Mouse (Mus musculus): ENCODE data around the gene Fam169b. TPM values are rescaled to one million over a fixed set of nuclear protein-coding genes. Genes with fewer than 3 reads are reported as not detected.

Fam169b gene
- polyA plus RNA-seq (2015; fragmentation: Nextera tagmentation; extraction: Ambion mirVana) = 0.48 and 0.53 TPM in 2 replicates

DNA sequence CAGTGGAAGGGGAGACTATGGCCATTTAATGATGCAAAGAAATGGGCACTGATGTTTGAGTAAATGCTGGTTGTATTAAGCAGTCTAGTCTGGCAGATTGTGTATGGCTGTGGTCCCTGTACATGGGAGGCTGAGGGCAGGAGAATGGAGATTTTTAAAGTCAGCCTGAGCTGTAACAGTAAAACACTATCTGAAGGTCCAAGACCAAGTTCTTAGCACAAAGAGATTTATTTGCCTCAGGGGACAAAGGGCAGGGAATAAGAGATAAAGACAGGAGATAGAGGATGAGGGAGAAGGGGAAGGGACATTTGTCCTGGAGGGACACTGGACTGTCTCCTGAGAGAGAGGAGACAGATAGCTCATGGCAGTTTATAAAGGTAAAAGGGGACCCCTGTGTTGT, at the start of gene Fam169b:
Fam169b (plus strand) TSS at position 325 of the 400 bp plus-strand sequence.
- Histone ChIP-seq H3K4me3 (replicated peaks) (no peak within 1 kb of the TSS), H3K4me2 (no peak within 1 kb of the TSS), H3K27ac (replicated peaks) (no peak within 1 kb of the TSS), H3K27me3 (peaks cover 9% of the 10 kb centered on the region; the same call in 1 of the 2 replicates), H3K9ac (no peak within 1 kb of the TSS), H3K9me3 (replicated peaks) (no peaks in the 10 kb centered on the region), H3K4me1 (replicated peaks) (peaks cover 12% of the 10 kb centered on the region), H3K36me3 (replicated peaks) (no peaks in the 10 kb centered on the region)
- ATAC-seq (ENCODE audit: insufficient read depth) = no peak

- Histone ChIP-seq H3K9ac (no peak overlapping the region), H3K36me3 (replicated peaks) (peaks cover 18% of the 10 kb centered on the region), H3K4me2 (no peak overlapping the region), H3K4me1 (replicated peaks) (no peaks in the 10 kb centered on the region), H3K4me3 (replicated peaks) (no peak overlapping the region), H3K27ac (replicated peaks) (no peak overlapping the region), H3K9me3 (replicated peaks) (no peaks in the 10 kb centered on the region), H3K27me3 (no peaks in the 10 kb centered on the region)
- 79% methylated on average over 5 of the region's 5 CpGs for WGBS (ENCODE audit: insufficient replicate concordance)
- no peak for ATAC-seq (ENCODE audit: insufficient read depth)
These were observed 49.6 kb upstream of the Fam169b start for GRCm38 (mm10) chr7:68224006-68224405.

DNA sequence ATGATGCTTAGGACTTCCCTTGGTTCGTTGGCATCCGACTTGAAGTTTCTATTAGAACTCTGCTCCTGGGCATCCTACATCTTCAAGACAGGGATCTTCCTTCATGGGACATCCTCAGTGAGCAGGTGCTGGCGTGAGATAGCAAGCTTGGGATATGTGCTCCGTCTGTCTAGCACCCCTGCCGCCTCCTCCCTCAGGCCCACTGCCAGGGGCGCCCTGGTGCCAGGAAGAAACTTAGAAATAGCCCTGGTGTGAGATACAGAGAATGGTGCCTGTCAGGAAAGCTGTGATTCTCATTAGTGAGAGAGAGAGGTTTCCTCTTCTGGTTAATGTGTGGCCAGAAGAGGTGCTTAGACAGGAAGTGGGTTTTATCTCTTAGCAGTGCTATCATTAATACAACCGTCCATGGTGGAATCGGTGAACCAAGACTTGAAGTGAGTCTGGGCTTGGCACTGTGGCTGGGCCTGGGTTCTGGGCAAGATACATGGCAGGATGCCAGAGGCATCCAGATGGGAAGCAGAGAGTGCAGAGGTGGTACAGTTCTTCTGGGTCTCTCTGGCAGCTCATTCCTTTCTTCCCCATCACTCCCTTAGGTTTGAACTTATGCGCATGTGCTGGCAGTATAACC, 48.1 kb upstream of the Fam169b start:
- peaks cover 13% of the 10 kb centered on the region for H3K36me3 ChIP-seq (replicated peaks)
- H3K4me1 ChIP-seq (replicated peaks) = no peaks in the 10 kb centered on the region
- 62% methylated on average over 9 of the region's 9 CpGs for WGBS (ENCODE audit: insufficient replicate concordance)
- H3K4me2 ChIP-seq = no peak overlapping the region
- ATAC-seq (ENCODE audit: insufficient read depth) = no peak
- H3K4me3 ChIP-seq (replicated peaks) = no peak overlapping the region
- no peaks in the 10 kb centered on the region for H3K27me3 ChIP-seq
- no peak overlapping the region for H3K9ac ChIP-seq
- H3K27ac ChIP-seq (replicated peaks) = no peak overlapping the region
- no peaks in the 10 kb centered on the region for H3K9me3 ChIP-seq (replicated peaks)

DNA sequence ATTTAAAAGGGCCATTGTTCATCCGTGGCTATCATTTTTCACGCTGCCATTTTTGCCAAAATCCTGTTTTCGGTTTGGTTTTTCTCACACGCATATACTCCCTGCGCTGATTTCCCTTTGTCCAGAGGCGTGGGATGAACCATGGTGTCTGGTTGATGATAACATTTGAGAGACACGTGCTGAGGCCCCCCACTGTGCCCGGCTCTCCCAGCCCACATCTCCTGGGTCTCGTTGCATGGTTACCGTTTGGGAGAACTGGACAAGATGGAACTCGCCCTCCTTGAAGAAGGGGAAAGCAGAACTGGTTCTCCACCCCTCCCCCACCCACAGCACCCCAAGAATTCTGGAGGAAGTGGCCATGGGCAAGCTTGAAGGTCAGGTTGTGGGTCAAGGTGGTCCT, 46.6 kb upstream of the Fam169b start:
- no peak overlapping the region for H3K27ac ChIP-seq (replicated peaks)
- no peak overlapping the region for H3K9ac ChIP-seq
- H3K36me3 ChIP-seq (replicated peaks) = peaks cover 13% of the 10 kb centered on the region
- H3K9me3 ChIP-seq (replicated peaks) = no peaks in the 10 kb centered on the region
- H3K4me1 ChIP-seq (replicated peaks) = no peaks in the 10 kb centered on the region
- no peak overlapping the region for H3K4me3 ChIP-seq (replicated peaks)
- no peaks in the 10 kb centered on the region for H3K27me3 ChIP-seq
- WGBS (ENCODE audit: insufficient replicate concordance) = 70% methylated on average over 11 of the region's 11 CpGs
- H3K4me2 ChIP-seq = no peak overlapping the region
- ATAC-seq (ENCODE audit: insufficient read depth) = no peak

GRCm38 (mm10) chr7:68227621-68228020, 46.0 kb upstream of the Fam169b start:
- Histone ChIP-seq H3K27me3 (no peaks in the 10 kb centered on the region), H3K27ac (replicated peaks) (no peak overlapping the region), H3K36me3 (replicated peaks) (peaks cover 13% of the 10 kb centered on the region), H3K4me2 (no peak overlapping the region), H3K4me1 (replicated peaks) (no peaks in the 10 kb centered on the region), H3K9me3 (replicated peaks) (no peaks in the 10 kb centered on the region), H3K4me3 (replicated peaks) (no peak overlapping the region), H3K9ac (no peak overlapping the region)
- WGBS (ENCODE audit: insufficient replicate concordance) = 46% methylated on average over 4 of the region's 4 CpGs
- ATAC-seq (ENCODE audit: insufficient read depth) = no peak

- WGBS (ENCODE audit: insufficient replicate concordance) = 75% methylated on average over 6 of the region's 6 CpGs
- no peak for ATAC-seq (ENCODE audit: insufficient read depth)
- no peak overlapping the region for H3K4me3 ChIP-seq (replicated peaks)
- H3K9me3 ChIP-seq (replicated peaks) = no peaks in the 10 kb centered on the region
- H3K9ac ChIP-seq = no peak overlapping the region
- H3K4me1 ChIP-seq (replicated peaks) = no peaks in the 10 kb centered on the region
- H3K27me3 ChIP-seq = no peaks in the 10 kb centered on the region
- no peak overlapping the region for H3K4me2 ChIP-seq
- no peak overlapping the region for H3K27ac ChIP-seq (replicated peaks)
- H3K36me3 ChIP-seq (replicated peaks) = peaks cover 13% of the 10 kb centered on the region
These were observed 45.1 kb upstream of the Fam169b start for GRCm38 (mm10) chr7:68228491-68228890.

DNA sequence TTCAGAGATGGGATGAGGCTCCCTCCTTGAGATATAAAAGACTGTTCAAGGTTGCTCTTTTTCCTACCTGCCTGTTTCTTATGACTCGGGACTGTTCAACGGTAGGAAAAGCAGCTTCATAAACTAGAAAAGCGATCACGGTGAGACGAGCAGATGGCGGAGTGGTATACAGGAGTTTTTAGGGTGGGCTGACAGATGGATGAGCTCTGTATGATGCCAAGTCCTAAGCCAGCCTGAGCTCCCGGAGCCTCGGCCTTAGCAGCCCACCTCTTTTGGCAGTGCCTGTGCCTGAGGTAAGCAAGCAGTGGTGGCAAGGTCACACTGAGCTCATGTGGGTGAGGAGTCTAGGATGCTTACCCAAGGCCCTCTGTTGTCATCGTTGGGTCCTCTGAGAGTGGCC, 42.8 kb upstream of the Fam169b start:
- WGBS (ENCODE audit: insufficient replicate concordance) = 80% methylated on average over 9 of the region's 9 CpGs
- Histone ChIP-seq H3K4me3 (replicated peaks) (no peak overlapping the region), H3K36me3 (replicated peaks) (peaks cover 12% of the 10 kb centered on the region), H3K27me3 (no peaks in the 10 kb centered on the region), H3K4me1 (replicated peaks) (no peaks in the 10 kb centered on the region), H3K9ac (no peak overlapping the region), H3K4me2 (no peak overlapping the region), H3K9me3 (replicated peaks) (no peaks in the 10 kb centered on the region), H3K27ac (replicated peaks) (no peak overlapping the region)
- no peak for ATAC-seq (ENCODE audit: insufficient read depth)

DNA sequence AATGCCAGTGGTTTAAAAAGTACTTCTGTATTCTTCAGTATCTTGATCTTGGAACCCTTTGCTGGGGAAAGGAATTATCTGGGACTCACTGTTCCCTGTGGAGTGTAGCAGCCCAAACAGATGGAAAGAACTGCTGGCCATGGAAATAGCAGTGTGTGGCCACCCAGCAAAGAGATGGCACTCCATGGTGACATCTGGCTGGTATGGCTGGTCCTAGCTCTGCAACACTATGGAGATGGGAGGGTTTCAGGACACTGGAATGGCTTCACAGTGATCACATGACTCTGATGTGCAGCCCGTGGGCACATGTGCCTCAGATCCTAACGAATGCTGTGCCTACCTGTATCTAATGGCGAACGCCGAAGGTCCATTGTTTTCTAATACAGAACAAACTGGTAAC, 41.1 kb upstream of the Fam169b start:
- Histone ChIP-seq H3K27ac (replicated peaks) (no peak overlapping the region), H3K9me3 (replicated peaks) (no peaks in the 10 kb centered on the region), H3K4me3 (replicated peaks) (no peak overlapping the region), H3K9ac (no peak overlapping the region), H3K4me1 (replicated peaks) (no peaks in the 10 kb centered on the region), H3K36me3 (replicated peaks) (no peaks in the 10 kb centered on the region; the same call in 1 of the 2 replicates), H3K4me2 (no peak overlapping the region), H3K27me3 (no peaks in the 10 kb centered on the region)
- ATAC-seq (ENCODE audit: insufficient read depth) = no peak
- WGBS (ENCODE audit: insufficient replicate concordance) = 80% methylated on average over 5 of the region's 5 CpGs

GRCm38 (mm10) chr7:68233619-68234223, 39.9 kb upstream of the Fam169b start:
- Histone ChIP-seq H3K36me3 (replicated peaks) (no peaks in the 10 kb centered on the region; the same call in 1 of the 2 replicates), H3K27me3 (no peaks in the 10 kb centered on the region), H3K4me2 (no peak overlapping the region), H3K9me3 (replicated peaks) (no peaks in the 10 kb centered on the region), H3K27ac (replicated peaks) (no peak overlapping the region), H3K4me3 (replicated peaks) (no peak overlapping the region), H3K9ac (no peak overlapping the region), H3K4me1 (replicated peaks) (no peaks in the 10 kb centered on the region)
- 29% methylated on average over 13 of the region's 13 CpGs for WGBS (ENCODE audit: insufficient replicate concordance)
- ATAC-seq (ENCODE audit: insufficient read depth) = no peak

- no peak for ATAC-seq (ENCODE audit: insufficient read depth)
- Histone ChIP-seq H3K9me3 (replicated peaks) (no peaks in the 10 kb centered on the region), H3K9ac (no peak overlapping the region), H3K36me3 (replicated peaks) (no peaks in the 10 kb centered on the region), H3K27ac (replicated peaks) (no peak overlapping the region), H3K4me3 (replicated peaks) (no peak overlapping the region), H3K4me2 (no peak overlapping the region), H3K4me1 (replicated peaks) (no peaks in the 10 kb centered on the region), H3K27me3 (no peaks in the 10 kb centered on the region)
- WGBS (ENCODE audit: insufficient replicate concordance) = 73% methylated on average over 8 of the region's 8 CpGs
These were observed 36.8 kb upstream of the Fam169b start for GRCm38 (mm10) chr7:68236817-68237216.

DNA sequence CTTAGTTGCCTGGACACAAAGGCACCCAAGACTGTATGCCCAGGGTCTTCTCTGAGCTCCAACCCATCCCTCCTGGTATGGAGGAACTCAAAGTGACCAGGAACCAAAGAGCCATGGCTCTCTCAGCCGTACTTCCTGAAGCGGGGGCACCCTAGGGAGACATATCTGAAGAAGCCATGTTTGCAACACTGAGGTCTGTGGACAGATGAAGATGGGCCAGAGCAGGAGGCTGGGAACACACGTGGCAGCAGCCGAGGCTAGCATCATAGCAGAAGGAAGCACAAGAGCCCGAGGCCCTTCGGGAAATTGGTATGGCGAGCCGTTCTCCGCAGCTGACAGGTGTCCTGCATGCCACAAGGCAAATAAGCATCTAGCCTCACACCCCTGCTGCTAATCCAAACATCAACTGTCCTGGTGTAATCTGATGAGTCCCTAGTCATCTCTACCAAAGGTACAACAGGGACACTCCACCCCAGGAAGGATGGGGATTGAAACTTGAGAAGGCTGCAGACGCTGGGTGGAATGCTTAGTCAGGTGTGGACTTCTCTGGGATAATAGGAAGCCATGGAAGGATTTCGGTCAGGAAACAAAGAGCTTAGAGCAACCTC, 34.3 kb upstream of the Fam169b start:
- H3K36me3 ChIP-seq (replicated peaks) = no peaks in the 10 kb centered on the region
- no peaks in the 10 kb centered on the region for H3K27me3 ChIP-seq
- H3K4me2 ChIP-seq = no peak overlapping the region
- H3K9me3 ChIP-seq (replicated peaks) = no peaks in the 10 kb centered on the region
- H3K4me1 ChIP-seq (replicated peaks) = no peaks in the 10 kb centered on the region
- no peak for ATAC-seq (ENCODE audit: insufficient read depth)
- no peak overlapping the region for H3K27ac ChIP-seq (replicated peaks)
- 70% methylated on average over 11 of the region's 11 CpGs for WGBS (ENCODE audit: insufficient replicate concordance)
- no peak overlapping the region for H3K4me3 ChIP-seq (replicated peaks)
- H3K9ac ChIP-seq = no peak overlapping the region
